Mouse (Mus musculus) layer of hippocampus, adult 18-20 months (tissue): ENCODE data around the gene Akap17b. TPM values are rescaled to one million over a fixed set of nuclear protein-coding genes. Genes with fewer than 3 reads are reported as not detected.
A peak's percentile ranks its signal among the peaks of the same experiment; 100 is the strongest.
"Not testable (repeated sequence)": the region's sequence is repeated elsewhere in the genome, so short reads cannot be mapped to it uniquely, and the experiment has no call there.

Experiments
- DNase-seq, 2 experiments: peaks; one replicate each; pipeline ENCODE4 v3.0.0; 2022; ENCODE audit warnings: low spot score in 2 of 2
- long read RNA-seq: library from polyadenylated mRNA; stranded (forward); transcript quantifications from one replicate; pipeline ENCODE4 v2.0.0, GENCODE M21; 2021
- total RNA-seq, 2 experiments: library from RNA; stranded (reverse); gene quantifications; 2 replicates each; pipeline ENCODE4 v1.2.3; 2021

The Akap17b gene
- total RNA-seq: 1 to 10 TPM; 8.8 to 9.0 TPM
- long read RNA-seq, full-length matches to known transcripts: 6 of 8 reads
- long read RNA-seq, partial matches to known transcripts: 0 of 8 reads
- long read RNA-seq, other reads (novel, unspliced or antisense): 2 of 8 reads

- DNase-seq: peak; percentile 73 to 81
Observed at GRCm38 (mm10) chrX:36644657-36645551, at the start of gene Akap17b. Gene Akap17b, minus strand, starts transcription at chrX:36645395.

DNA sequence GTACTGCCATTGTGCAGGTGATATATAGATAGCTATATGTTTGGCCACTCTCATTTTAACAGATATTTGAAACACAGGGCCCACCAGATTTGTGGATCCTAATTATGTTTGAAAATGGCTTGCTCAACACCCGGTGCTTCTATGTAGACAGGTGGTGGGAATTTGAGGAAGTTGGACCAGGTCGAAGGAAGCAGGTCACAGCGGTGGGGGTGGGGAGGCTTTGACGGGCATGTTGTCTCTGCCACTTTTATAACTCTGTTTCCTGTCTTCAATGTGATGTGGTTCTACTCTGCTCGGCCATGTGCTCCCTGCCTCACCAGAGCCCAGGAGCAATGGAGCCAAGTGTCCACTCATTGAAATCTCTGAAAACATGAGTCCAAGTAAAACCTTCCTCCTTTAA, 46.2 kb upstream of the Akap17b start:
- no peak for DNase-seq

- no peak for DNase-seq
Observed at GRCm38 (mm10) chrX:36689655-36690054, 44.5 kb upstream of the Akap17b start.

DNA sequence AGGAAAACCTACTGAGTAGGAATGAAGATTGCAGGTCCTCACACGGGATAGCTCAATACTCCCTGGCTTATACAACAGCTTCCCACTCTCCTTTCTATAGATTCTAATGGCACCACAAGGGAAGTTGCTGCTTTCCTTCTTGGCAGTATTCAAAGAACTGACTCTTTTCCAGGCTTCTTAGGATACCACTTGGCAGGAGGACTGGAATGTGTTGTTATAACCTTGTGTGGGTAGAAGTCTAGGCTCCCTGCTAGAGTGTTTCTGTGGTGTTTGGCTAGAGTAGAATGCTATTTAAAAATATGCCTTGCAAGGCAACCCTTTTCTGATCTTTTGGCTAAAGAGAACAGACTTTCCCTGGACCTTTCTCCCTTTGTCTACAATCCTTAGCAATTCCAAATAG, 31.6 kb upstream of the Akap17b start:
- DNase-seq: no peak

GRCm38 (mm10) chrX:36672708-36673107, 27.5 kb upstream of the Akap17b start:
- DNase-seq: no peak

- DNase-seq: peak; percentile 32 to 55
Observed at GRCm38 (mm10) chrX:36640046-36640445, 5.1 kb downstream of the Akap17b start.

DNA sequence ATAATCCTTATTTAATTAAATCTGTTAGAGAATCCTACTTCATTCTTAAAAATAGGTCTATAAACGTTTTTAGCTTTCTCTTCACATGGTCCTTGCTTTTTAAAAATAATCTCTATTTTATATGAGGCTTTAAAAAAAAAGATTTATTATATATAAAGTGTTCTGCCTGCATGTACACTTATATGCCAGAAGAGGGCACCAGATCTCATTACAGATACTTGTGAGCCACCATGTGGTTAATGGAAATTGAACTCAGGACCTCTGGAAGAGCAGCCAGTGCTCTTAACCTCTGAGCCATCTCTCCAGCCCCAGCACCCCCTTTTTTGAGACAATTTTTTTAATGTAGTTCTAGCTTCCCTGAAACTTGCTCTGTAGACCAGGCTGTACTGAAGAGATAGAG, 14.4 kb downstream of the Akap17b start:
- DNase-seq: no peak

- DNase-seq: peak in 1 of 2 experiments; percentile 13
Observed at GRCm38 (mm10) chrX:36628102-36628501, 17.1 kb downstream of the Akap17b start.

GRCm38 (mm10) chrX:36609117-36609516, 36.1 kb downstream of the Akap17b start:
- DNase-seq: no peak

GRCm38 (mm10) chrX:36604040-36604439, 41.2 kb downstream of the Akap17b start:
- no peak for DNase-seq

DNA sequence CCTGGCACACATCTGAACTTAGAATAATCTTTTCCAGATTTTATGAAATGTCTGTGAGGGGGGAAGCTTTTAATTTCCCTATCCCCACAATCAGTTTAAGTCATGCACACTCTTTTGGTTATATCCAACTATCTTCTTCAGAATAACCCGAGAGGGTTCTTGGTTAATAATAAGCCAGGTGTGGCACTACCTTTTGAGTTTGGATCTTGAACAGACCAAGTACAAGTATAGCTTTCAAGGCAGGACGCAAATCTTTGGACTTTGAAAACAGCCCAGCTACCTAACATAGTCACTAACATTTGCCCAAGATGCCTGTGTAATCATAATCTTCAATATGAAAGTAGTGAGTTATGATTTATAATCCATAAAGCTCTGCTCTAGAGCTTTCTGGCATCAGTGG, 42.3 kb downstream of the Akap17b start:
- DNase-seq: no peak

DNA sequence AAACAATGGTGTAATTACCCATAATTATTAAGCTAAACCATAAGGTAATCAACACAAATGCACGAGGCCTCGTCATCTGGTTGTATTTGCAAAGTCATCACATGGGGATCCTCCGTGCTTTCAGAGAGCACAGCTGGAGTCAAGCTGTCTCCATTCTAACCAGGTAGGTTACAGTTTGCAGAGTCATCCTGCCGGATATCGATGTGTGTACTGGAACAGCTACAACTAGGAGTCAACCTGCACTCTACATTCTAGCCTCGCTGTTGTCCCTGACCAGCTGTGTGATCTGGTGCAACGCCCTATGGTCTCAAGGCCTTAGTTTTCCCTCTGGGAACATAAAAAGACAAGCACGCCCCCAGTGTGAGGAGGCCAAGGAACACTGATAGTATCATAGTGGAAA, 45.1 kb downstream of the Akap17b start:
- no peak for DNase-seq

DNA sequence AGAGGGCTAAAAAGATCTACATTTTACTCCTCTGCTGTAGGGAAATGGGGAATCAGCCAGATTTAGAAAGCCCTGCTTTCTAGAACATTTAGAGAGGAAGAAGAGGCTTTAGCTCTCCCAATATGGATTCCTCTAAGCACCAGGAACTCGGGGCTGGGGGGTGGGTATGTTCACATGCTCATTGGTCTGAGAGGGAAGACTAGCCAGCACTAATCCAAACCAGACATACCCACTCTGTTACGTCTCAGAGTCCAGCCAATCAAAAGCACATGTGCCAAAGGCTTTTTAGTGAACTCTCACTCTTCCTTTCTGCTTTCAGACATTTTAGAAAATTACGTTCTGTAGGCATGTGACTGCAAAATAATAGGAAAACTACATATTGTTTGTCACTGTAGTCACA, 45.5 kb downstream of the Akap17b start:
- DNase-seq: no peak

DNA sequence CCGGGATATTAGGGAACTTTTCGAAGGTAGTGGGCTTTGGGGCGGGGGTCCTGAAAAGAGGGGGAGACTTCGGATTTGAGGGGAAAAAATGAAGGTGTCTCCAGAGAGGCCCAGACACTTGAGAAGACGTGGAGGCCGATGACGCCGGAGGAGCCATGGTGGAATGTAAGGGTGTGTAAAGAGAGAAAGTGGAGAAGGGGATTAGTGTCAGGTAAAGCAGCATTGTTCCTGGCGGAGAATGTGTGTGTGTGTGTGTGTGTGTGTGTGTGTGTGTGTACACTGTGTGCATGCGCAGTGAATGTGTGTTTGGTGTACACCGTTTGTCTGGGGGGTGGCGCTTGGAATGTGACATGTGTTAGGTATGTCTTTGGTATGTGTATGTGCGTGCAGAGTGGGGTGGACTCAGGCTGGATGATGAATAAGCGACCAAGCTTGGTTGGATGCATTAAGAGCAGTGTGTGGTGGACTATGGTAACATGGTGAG, 46.3 kb downstream of the Akap17b start:
- peak; percentile 4 to 30 for DNase-seq

DNA sequence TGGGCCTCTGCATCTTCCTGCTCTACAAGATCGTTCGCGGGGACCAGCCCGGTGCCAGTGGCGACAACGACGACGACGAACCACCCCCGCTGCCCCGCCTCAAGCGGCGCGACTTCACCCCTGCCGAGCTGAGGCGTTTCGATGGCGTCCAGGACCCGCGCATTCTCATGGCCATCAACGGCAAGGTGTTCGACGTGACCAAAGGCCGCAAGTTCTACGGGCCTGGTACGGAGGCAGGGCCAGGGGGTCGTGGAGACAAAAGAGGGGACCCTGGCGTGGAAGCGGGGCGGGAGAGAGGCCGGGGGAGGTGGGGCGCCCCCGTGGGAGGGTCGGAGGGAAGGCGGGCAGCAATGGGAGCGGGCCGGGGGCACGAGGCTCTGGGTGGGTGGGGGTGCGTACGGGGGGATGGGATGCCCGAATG, 46.8 kb downstream of the Akap17b start:
- no peak for DNase-seq

DNA sequence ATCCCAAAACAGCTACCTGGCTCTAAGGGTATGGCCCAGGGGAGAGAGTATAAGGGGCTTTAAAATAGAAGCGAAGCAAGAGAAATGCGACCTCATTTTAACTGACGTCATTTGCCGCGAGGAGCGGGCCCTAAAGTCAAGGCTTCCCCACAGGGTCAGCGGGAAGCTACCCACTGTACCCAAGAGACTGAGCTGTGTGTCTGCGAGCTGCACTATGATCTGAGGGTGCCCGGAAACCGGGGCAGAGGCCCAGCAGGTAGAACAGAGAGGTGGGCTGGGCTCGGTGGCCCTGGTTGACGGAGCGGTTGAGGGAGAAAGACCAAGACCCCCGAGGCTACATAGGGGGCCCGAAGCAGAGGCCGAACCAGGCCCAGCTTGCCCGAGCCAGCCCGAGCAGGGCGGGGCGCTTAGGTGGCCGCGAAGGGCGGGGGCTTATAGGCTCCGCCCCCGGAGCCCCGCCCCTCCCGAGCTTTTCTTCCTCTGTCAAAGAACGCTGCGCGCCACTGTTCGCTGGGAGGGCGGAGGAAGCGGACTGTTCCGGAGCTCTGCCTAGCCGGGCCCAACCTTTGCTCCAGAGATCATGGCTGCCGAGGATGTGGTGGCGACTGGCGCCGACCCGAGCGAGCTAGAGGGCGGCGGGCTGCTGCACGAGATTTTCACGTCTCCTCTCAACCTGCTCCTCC, 47.3 kb downstream of the Akap17b start, which contains the start of gene Pgrmc1:
Pgrmc1 (plus strand) TSS at position 500 of the 683 bp plus-strand sequence.
- DNase-seq: peak; percentile 69 to 83

DNA sequence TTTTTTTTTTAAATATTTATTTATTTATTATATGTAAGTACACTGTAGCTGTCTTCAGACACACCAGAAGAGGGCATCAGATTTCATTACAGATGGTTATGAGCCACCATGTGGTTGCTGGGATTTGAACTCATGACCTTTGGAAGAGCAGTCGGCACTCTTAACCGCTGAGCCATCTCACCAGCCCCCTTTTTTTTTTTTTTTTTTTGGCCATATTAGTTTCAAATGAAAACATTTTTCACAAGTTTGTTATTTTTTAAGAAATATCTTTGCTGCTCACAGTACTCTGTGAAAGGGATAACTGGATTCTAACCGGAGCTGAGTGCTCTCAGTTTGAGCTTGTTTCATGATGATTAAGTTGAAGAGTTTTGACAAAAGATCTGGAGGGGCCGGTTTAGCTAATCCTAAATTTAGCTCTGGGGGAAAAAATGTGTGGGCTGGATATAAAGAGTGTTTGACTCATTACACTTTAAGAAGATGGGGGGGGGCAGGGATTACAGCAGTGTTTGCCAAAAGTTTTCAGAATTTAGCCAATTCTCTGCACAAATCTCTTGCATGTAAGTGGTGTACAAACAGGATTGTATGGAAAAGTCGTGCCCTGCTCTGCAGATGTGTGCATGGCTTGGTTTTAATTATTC, 48.6 kb downstream of the Akap17b start:
- not testable (repeated sequence) for DNase-seq

GRCm38 (mm10) chrX:36595247-36595646, 49.9 kb downstream of the Akap17b start:
- no peak for DNase-seq

- DNase-seq: no peak
Observed at GRCm38 (mm10) chrX:36591539-36591938, 53.7 kb downstream of the Akap17b start.

- DNase-seq: no peak
Observed at GRCm38 (mm10) chrX:36591120-36591519, 54.1 kb downstream of the Akap17b start.

GRCm38 (mm10) chrX:36590266-36590665, 54.9 kb downstream of the Akap17b start:
- DNase-seq: no peak
